Mouse (Mus musculus) CH12.LX (cell line): ENCODE measurements at regions not wholly inside any gene's neighbourhood (a gene's known extent, or its start where the extent isn't known, plus 50 kb on each side); places are given as distances from the start of the nearest gene placed in this dataset.

Experiments
- BHLHE40 ChIP-seq: IDR thresholded peaks from 2 replicates; pipeline ENCODE4 v1.6.1; 2011; ENCODE audit warnings: mild to moderate bottlenecking, low read depth, low read length, improper control_type of control experiment
- CTCF ChIP-seq, 2 experiments: IDR thresholded peaks in 1 of 2; conservative IDR thresholded peaks in 1 of 2; 2 replicates each; pipeline ENCODE4 v1.5.1; 2011 to 2012; ENCODE audit warnings: low read depth in 2 of 2, low read length in 2 of 2, improper control_type of control experiment in 1 of 2, inconsistent platforms in 1 of 2, mild to moderate bottlenecking in 1 of 2, moderate library complexity in 1 of 2
- E2F4 ChIP-seq: IDR thresholded peaks from 2 replicates; pipeline ENCODE4 v1.6.1; 2011; ENCODE audit warnings: low read depth, low read length, improper control_type of control experiment; ENCODE audit not compliant: insufficient replicate concordance
- EP300 ChIP-seq: IDR thresholded peaks from 2 replicates; pipeline ENCODE4 v1.6.1; 2011; ENCODE audit warnings: low read length, improper control_type of control experiment
- POLR2A ChIP-seq: IDR thresholded peaks from 2 replicates; pipeline ENCODE4 v1.6.1; 2011; ENCODE audit warnings: low read depth, mild to moderate bottlenecking, improper control_type of control experiment, low read length
- RAD21 ChIP-seq: IDR thresholded peaks from 2 replicates; pipeline ENCODE4 v1.6.1; 2011; ENCODE audit warnings: low read depth, mild to moderate bottlenecking, low read length, improper control_type of control experiment, moderate library complexity
- RCOR1 ChIP-seq: conservative IDR thresholded peaks from 2 replicates; pipeline ENCODE4 v1.6.1; 2012; ENCODE audit warnings: low read depth, mild to moderate bottlenecking, inconsistent platforms, low read length, improper control_type of control experiment
- TCF12 ChIP-seq: IDR thresholded peaks from 2 replicates; pipeline ENCODE4 v1.6.1; 2014; ENCODE audit warnings: low read depth, mild to moderate bottlenecking, inconsistent platforms, low read length, improper control_type of control experiment
- UBTF ChIP-seq: IDR thresholded peaks from 2 replicates; pipeline ENCODE4 v1.6.1; 2012; ENCODE audit warnings: low read depth, mild to moderate bottlenecking, inconsistent platforms, low read length, improper control_type of control experiment, moderate library complexity
- ZMIZ1 ChIP-seq: IDR thresholded peaks from 2 replicates; pipeline ENCODE4 v1.6.1; 2012; ENCODE audit warnings: low read depth, mild to moderate bottlenecking, inconsistent platforms, low read length, improper control_type of control experiment

DNA sequence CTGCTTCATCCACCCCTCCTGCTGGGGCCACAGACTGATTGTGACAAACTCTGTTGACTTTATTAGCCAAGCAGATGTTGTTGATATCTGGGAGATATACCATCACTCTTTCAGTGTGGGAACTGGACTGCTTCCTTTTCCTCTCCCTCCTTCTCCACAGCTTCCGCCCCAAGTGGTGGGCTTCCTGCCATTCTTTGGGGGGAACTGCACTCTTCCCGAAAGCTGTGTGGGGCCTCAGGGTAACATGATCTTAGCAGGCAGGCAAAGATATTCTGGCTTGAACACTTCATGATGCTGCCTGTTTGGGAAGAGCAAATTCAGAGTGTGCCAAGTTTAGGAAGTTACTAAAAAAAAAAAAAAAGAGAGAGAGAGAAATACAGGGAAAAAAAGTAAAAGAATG lies 267.1 kb upstream of the Maf start:
- no peak for TF ChIP-seq RAD21
- TF ChIP-seq POLR2A, result no peak
- no peak for TF ChIP-seq TCF12
- no peak for TF ChIP-seq CTCF (conservative IDR thresholded peaks at IDR 0.05 in 1 of 2, IDR thresholded peaks at IDR 0.05 in 1 of 2; ENCODE audit: low read depth in 2 of 2, low read length in 2 of 2)
- no peak for TF ChIP-seq RCOR1
- no peak for TF ChIP-seq BHLHE40
- TF ChIP-seq UBTF, result no peak
- no peak for TF ChIP-seq ZMIZ1
- TF ChIP-seq EP300, result no peak
- no peak for TF ChIP-seq E2F4
